Mouse (Mus musculus) kidney, adult 2 months (tissue): ENCODE data around the gene Pde8b.

Experiments used
- CTCF ChIP-seq: fragments of 200-500 bp; conservative IDR thresholded peaks from 2 replicates; pipeline ENCODE4 v1.5.1; 2011; ENCODE audit warnings: low read depth, mild to moderate bottlenecking, control low read depth, low read length, moderate library complexity, mixed read lengths; ENCODE audit not compliant: insufficient read depth, insufficient read length
- POLR2A ChIP-seq: fragments of 200-500 bp; IDR thresholded peaks from one replicate; pipeline ENCODE4 v1.6.1; 2011; ENCODE audit warnings: low read depth, low read length, control low read depth

DNA sequence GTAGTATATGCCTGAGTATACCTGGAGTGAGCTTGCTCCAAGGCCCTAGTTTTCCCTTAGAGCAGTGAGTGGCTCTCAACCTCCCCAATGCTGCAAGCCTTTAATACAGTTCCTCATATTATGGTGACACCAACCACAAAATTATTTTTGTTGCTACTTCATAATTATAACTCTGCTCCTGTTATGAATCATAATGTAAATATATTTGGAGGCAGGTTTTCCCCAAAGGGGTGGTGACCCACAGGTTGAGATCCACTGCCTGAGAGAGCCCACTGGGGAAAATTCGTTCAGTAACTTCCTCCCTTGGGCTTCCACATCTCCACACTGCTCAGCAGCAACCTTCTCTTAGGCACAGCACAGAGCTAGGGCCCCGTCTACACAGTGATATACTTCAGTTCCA is 174.0 kb downstream of the Pde8b start:
- no peak for TF ChIP-seq CTCF
- TF ChIP-seq POLR2A = no peak
